Mouse (Mus musculus): ENCODE data around the gene Ovch2.

Gene Ovch2

GRCm38 (mm10) chr7:107744454-107744853 lies 56.6 kb downstream of the Ovch2 start:
- no peak for DNase-seq (ENCODE audit: inconsistent ontology term)

- no peak for DNase-seq (ENCODE audit: inconsistent ontology term)
Measured at GRCm38 (mm10) chr7:107742963-107743465, 58.0 kb downstream of the Ovch2 start.

DNA sequence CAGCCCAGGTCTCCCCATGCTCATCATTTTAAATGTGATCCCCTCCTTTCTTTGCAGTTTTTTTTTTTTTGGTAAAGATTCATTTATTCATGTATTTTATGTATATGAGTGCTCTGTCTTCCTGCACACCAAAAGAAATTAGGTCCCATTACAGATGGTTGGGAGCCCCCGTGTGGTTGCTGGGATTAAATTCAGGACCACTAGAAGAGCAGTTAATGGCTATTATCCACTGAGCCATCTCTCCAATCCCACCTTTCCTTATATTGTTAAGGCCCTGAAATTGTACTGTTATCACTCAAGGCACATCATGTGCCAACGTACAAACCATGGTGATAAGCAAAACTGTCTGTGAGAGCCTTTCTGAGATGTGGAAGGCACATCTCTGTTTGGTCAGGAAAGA lies 62.3 kb downstream of the Ovch2 start:
- peak; percentile 32 for DNase-seq (ENCODE audit: inconsistent ontology term)

DNA sequence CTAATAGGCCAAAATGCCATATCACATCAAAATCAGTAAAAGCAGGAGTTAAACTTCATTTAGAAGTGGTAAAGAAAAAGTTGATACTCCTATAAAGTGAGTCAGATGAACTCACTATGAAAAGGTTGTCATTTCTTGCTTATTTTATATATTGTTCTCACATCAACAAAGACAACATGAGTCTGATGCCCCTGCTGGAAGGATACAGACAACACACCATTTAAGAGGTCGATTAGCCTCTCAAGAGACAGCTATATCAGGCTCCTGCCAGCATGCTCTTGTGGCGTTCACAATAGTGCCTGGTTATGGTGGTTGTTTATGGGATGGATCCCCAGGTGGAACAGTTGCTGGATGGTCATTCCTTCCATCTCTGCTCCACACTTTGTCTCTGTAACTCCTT lies 67.8 kb downstream of the Ovch2 start:
- DNase-seq (ENCODE audit: inconsistent ontology term) = no peak
